Mouse (Mus musculus) hindbrain, embryonic 13.5 days (tissue): ENCODE results near the gene Spdye4a. TPM values are rescaled to one million over a fixed set of nuclear protein-coding genes. Genes with fewer than 3 reads are reported as not detected.

Experiments
- ATAC-seq: fragments of 200-750 bp; cut with Nextera tagmentation; 2 replicates; pipeline ENCODE4 v1.8.0; 2017; ENCODE audit warnings: moderate TSS enrichment; ENCODE audit not compliant: low FRiP score
- H3K27ac ChIP-seq: fragments of 300-500 bp; sonication (generic); 2 replicates; pipeline ENCODE4 v1.5.1; 2015; ENCODE audit warnings: inconsistent platforms, mild to moderate bottlenecking, moderate library complexity
- H3K27me3 ChIP-seq: fragments of 300-500 bp; sonication (generic); 2 replicates; pipeline ENCODE4 v1.6.1; 2015; ENCODE audit warnings: mild to moderate bottlenecking, inconsistent platforms
- H3K36me3 ChIP-seq: fragments of 300-500 bp; sonication (generic); 2 replicates; pipeline ENCODE4 v1.6.1; 2015; ENCODE audit warnings: mild to moderate bottlenecking, inconsistent platforms
- H3K4me1 ChIP-seq: fragments of 300-500 bp; sonication (generic); replicated peaks from 2 replicates; pipeline ENCODE4 v1.6.1; 2015; ENCODE audit warnings: inconsistent platforms
- H3K4me2 ChIP-seq: fragments of 300-500 bp; sonication (generic); 2 replicates; pipeline ENCODE4 v1.6.1; 2015; ENCODE audit warnings: inconsistent platforms, mild to moderate bottlenecking, moderate library complexity
- H3K4me3 ChIP-seq: fragments of 300-500 bp; sonication (generic); 2 replicates; pipeline ENCODE4 v1.5.1; 2015; ENCODE audit warnings: mild to moderate bottlenecking, inconsistent platforms
- H3K9ac ChIP-seq: fragments of 300-500 bp; sonication (generic); 2 replicates; pipeline ENCODE4 v1.6.1; 2015; ENCODE audit warnings: mild to moderate bottlenecking, inconsistent platforms
- H3K9me3 ChIP-seq: fragments of 300-500 bp; sonication (generic); 2 replicates; pipeline ENCODE4 v1.6.1; 2016; ENCODE audit warnings: inconsistent platforms
- WGBS: fragments of 180-500 bp; shearing (Covaris S2); methylation state at CpG from one replicate; pipeline ENCODE4 v1.1.7; 2015; 5-methylcytosine and 5-hydroxymethylcytosine counted together
- polyA plus RNA-seq: library from polyadenylated mRNA; unstranded; fragments of >200 nt; fragmentation: Nextera tagmentation; extraction: Ambion mirVana; gene quantifications from 2 replicates; pipeline ENCODE4 v1.2.1, GENCODE M21; 2015

Gene Spdye4a
- polyA plus RNA-seq, result not detected in 2 replicates

GRCm38 (mm10) chr5:143226790-143227189 lies at the start of gene Spdye4a:
Gene Spdye4a (minus strand): TSS chr5:143226890.
- H3K36me3 ChIP-seq, result no peaks in the 10 kb centered on the region
- 89% methylated on average over 3 of the region's 3 CpGs for WGBS

GRCm38 (mm10) chr5:143275761-143276160 lies 49.1 kb upstream of the Spdye4a start:
- WGBS, result 62% methylated on average over 5 of the region's 5 CpGs
- H3K4me3 ChIP-seq, result no peak overlapping the region
- H3K9me3 ChIP-seq, result no peaks in the 10 kb centered on the region
- H3K27ac ChIP-seq, result no peak overlapping the region
- H3K9ac ChIP-seq, result 0 out of 2 replicates have a peak overlapping the region, but pooled peaks have one; percentile 29
- H3K27me3 ChIP-seq, result peaks cover 33% of the 10 kb centered on the region; the same call in 1 of the 2 replicates
- peaks cover 14% of the 10 kb centered on the region for H3K4me1 ChIP-seq
- ATAC-seq, result no peak
- no peak overlapping the region for H3K4me2 ChIP-seq
- H3K36me3 ChIP-seq, result no peaks in the 10 kb centered on the region

More at GRCm38 (mm10) chr5:143226790-143227189, at the start of gene Spdye4a:
- Histone ChIP-seq H3K9me3 (peaks cover 11% of the 10 kb centered on the region), H3K9ac (no peak within 1 kb of the TSS), H3K27me3 (no peaks in the 10 kb centered on the region), H3K27ac (no peak within 1 kb of the TSS), H3K4me2 (no peak within 1 kb of the TSS), H3K4me1 (no peaks in the 10 kb centered on the region), H3K4me3 (no peak within 1 kb of the TSS)
- ATAC-seq, result no peak

GRCm38 (mm10) chr5:143272540-143273330 lies 46.0 kb upstream of the Spdye4a start:
- Histone ChIP-seq H3K4me3 (no peak overlapping the region), H3K27ac (no peak overlapping the region), H3K9ac (no peak overlapping the region), H3K4me2 (no peak overlapping the region), H3K36me3 (no peaks in the 10 kb centered on the region), H3K27me3 (peaks cover 12% of the 10 kb centered on the region; the same call in 1 of the 2 replicates), H3K4me1 (peaks cover 35% of the 10 kb centered on the region), H3K9me3 (no peaks in the 10 kb centered on the region)
- ATAC-seq, result no peak
- 85% methylated on average over 16 of the region's 16 CpGs for WGBS

- Histone ChIP-seq H3K4me3 (no peak overlapping the region), H3K27me3 (peaks cover 12% of the 10 kb centered on the region; the same call in 1 of the 2 replicates), H3K9me3 (no peaks in the 10 kb centered on the region), H3K27ac (no peak overlapping the region), H3K9ac (no peak overlapping the region), H3K4me2 (no peak overlapping the region), H3K36me3 (no peaks in the 10 kb centered on the region), H3K4me1 (peaks cover 38% of the 10 kb centered on the region)
- no peak for ATAC-seq
- 85% methylated on average over 3 of the region's 3 CpGs for WGBS
These were observed 45.4 kb upstream of the Spdye4a start for GRCm38 (mm10) chr5:143272108-143272507.

GRCm38 (mm10) chr5:143271642-143272041 lies 45.0 kb upstream of the Spdye4a start:
- Histone ChIP-seq H3K9ac (no peak overlapping the region), H3K27ac (no peak overlapping the region), H3K9me3 (no peaks in the 10 kb centered on the region), H3K4me2 (peak overlapping the region; percentile 90; the same call in 1 of the 2 replicates), H3K4me3 (no peak overlapping the region), H3K4me1 (peaks cover 43% of the 10 kb centered on the region), H3K36me3 (no peaks in the 10 kb centered on the region), H3K27me3 (peaks cover 12% of the 10 kb centered on the region; the same call in 1 of the 2 replicates)
- no peak for ATAC-seq
- WGBS, result 87% methylated on average over 6 of the region's 6 CpGs

GRCm38 (mm10) chr5:143270151-143270519 lies 43.4 kb upstream of the Spdye4a start:
- Histone ChIP-seq H3K4me1 (peaks cover 53% of the 10 kb centered on the region), H3K9me3 (no peaks in the 10 kb centered on the region), H3K27ac (peak overlapping the region; percentile 91), H3K27me3 (0 out of 2 replicates have a peak, but pooled peaks cover 3% of the 10 kb centered on the region), H3K4me2 (peak overlapping the region; percentile 90), H3K36me3 (no peaks in the 10 kb centered on the region), H3K4me3 (peak overlapping the region; percentile 81), H3K9ac (peak overlapping the region; percentile 96)
- 5% methylated on average over 12 of the region's 12 CpGs for WGBS
- ATAC-seq, result no peak; the same call in 1 of the 2 replicates

- Histone ChIP-seq H3K9ac (peak within 1 kb of the TSS; percentile 96), H3K9me3 (no peaks in the 10 kb centered on the region), H3K4me3 (peak within 1 kb of the TSS; percentile 81), H3K36me3 (peaks cover 5% of the 10 kb centered on the region), H3K27me3 (0 out of 2 replicates have a peak, but pooled peaks cover 3% of the 10 kb centered on the region), H3K4me2 (peak within 1 kb of the TSS; percentile 90), H3K27ac (peak within 1 kb of the TSS; percentile 91), H3K4me1 (peaks cover 53% of the 10 kb centered on the region)
- under 1% methylated on average over 79 of the region's 79 CpGs for WGBS
- peak; percentile 88 for ATAC-seq
These were observed 42.9 kb upstream of the Spdye4a start, which contains the start of gene Zfp316 for GRCm38 (mm10) chr5:143269363-143270150. Gene Zfp316 (minus strand): TSS chr5:143270022.

GRCm38 (mm10) chr5:143268985-143269362 lies 42.3 kb upstream of the Spdye4a start:
- WGBS, result 23% methylated on average over 8 of the region's 8 CpGs
- peak; percentile 7; the same call in 1 of the 2 replicates for ATAC-seq
- H3K9me3 ChIP-seq, result no peaks in the 10 kb centered on the region
- 0 out of 2 replicates have a peak, but pooled peaks cover 1% of the 10 kb centered on the region for H3K27me3 ChIP-seq
- H3K4me3 ChIP-seq, result peak overlapping the region; percentile 81
- peak overlapping the region; percentile 96 for H3K9ac ChIP-seq
- H3K4me2 ChIP-seq, result peak overlapping the region; percentile 90
- H3K36me3 ChIP-seq, result peaks cover 11% of the 10 kb centered on the region
- H3K4me1 ChIP-seq, result peaks cover 53% of the 10 kb centered on the region
- peak overlapping the region; percentile 91 for H3K27ac ChIP-seq

GRCm38 (mm10) chr5:143266794-143267193 lies 40.1 kb upstream of the Spdye4a start:
- no peak for ATAC-seq

GRCm38 (mm10) chr5:143265409-143265808 lies 38.7 kb upstream of the Spdye4a start:
- peaks cover 36% of the 10 kb centered on the region for H3K4me1 ChIP-seq
- H3K9ac ChIP-seq, result no peak overlapping the region
- H3K27ac ChIP-seq, result no peak overlapping the region
- H3K9me3 ChIP-seq, result no peaks in the 10 kb centered on the region
- no peak for ATAC-seq
- H3K4me3 ChIP-seq, result no peak overlapping the region
- H3K27me3 ChIP-seq, result no peaks in the 10 kb centered on the region
- 42% methylated on average over 1 of the region's 1 CpGs for WGBS
- no peak overlapping the region for H3K4me2 ChIP-seq
- peaks cover 46% of the 10 kb centered on the region for H3K36me3 ChIP-seq

More at GRCm38 (mm10) chr5:143266794-143267193, 40.1 kb upstream of the Spdye4a start:
- H3K4me3 ChIP-seq, result no peak overlapping the region
- H3K36me3 ChIP-seq, result peaks cover 33% of the 10 kb centered on the region
- H3K4me2 ChIP-seq, result no peak overlapping the region
- H3K9ac ChIP-seq, result 0 out of 2 replicates have a peak overlapping the region, but pooled peaks have one; percentile 24
- peaks cover 48% of the 10 kb centered on the region for H3K4me1 ChIP-seq
- WGBS, result 86% methylated on average over 6 of the region's 6 CpGs
- no peaks in the 10 kb centered on the region for H3K27me3 ChIP-seq
- H3K27ac ChIP-seq, result no peak overlapping the region
- H3K9me3 ChIP-seq, result no peaks in the 10 kb centered on the region

- H3K4me1 ChIP-seq, result peaks cover 32% of the 10 kb centered on the region
- peaks cover 54% of the 10 kb centered on the region for H3K36me3 ChIP-seq
- no peak overlapping the region for H3K4me3 ChIP-seq
- no peak for ATAC-seq
- H3K9me3 ChIP-seq, result no peaks in the 10 kb centered on the region
- 93% methylated on average over 10 of the region's 10 CpGs for WGBS
- no peak overlapping the region for H3K27ac ChIP-seq
- H3K4me2 ChIP-seq, result no peak overlapping the region
- H3K27me3 ChIP-seq, result 0 out of 2 replicates have a peak, but pooled peaks cover 3% of the 10 kb centered on the region
- no peak overlapping the region for H3K9ac ChIP-seq
These were observed 38.0 kb upstream of the Spdye4a start for GRCm38 (mm10) chr5:143264689-143265088.

GRCm38 (mm10) chr5:143261636-143262035 lies 34.9 kb upstream of the Spdye4a start:
- Histone ChIP-seq H3K4me3 (no peak overlapping the region), H3K4me2 (no peak overlapping the region), H3K36me3 (peaks cover 84% of the 10 kb centered on the region), H3K9me3 (no peaks in the 10 kb centered on the region), H3K4me1 (peaks cover 11% of the 10 kb centered on the region), H3K9ac (no peak overlapping the region), H3K27me3 (peaks cover 32% of the 10 kb centered on the region), H3K27ac (no peak overlapping the region)
- WGBS, result 94% methylated on average over 8 of the region's 8 CpGs
- no peak for ATAC-seq
